Mouse (Mus musculus): ENCODE measurements around the gene Retsat.

Retsat gene

DNA sequence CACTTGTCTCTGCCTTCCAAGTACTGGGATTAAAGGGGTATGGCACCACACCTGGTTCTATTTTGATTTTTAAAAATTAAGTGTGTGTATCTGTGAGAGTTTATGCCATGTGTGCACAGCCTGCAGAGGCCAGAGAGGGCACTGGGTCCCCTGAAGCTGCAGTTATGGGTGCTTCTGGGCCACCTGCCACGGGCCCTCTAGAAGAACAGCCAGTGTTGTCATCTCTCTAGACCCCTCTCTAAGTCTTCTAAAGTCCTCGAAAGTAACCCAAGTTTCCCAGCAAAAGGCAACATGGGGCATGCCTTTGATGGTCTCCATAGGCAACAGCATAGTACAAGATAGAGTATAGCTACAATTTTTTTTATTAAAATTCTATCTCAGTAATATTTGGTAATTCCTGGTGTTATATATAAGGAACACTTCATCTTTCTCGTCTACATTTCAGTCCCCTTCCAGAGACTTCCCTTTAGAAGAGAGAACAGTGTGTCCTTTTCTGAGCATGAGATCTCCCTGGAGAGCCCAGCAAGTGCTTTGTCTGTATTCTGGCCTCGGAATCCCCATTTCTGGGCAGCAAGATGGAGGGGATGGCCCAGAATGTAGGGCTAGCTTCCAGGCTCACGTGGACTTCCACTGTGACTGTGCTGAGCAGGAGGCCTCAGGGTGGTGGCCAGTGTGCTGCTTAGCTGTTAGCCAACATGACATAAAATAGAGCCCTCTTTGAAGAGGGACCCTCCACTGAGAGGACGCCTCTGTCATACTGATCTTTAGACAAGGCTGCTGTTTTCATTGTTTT is 5.1 kb upstream of the Retsat start:
- DNase-seq = no peak

DNA sequence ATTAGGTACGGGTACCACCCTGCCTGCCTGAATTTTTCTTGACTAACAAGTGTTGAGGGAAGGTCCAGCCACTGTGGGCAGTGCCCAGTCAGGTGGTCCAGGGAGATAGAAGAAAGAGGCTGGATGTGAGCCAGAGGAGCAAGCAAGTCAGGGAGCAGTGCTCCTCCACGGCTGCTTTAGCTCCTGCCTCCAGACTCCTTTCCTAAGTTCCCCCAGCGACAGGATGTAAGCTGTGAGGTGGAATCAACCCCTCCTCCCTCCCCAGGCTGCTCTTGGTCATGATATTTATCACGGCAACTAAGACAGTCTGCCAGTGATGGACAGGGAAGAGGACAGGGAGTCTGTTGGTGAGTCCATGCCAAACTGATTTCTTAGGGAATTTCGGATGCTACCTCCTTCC is 4.4 kb upstream of the Retsat start:
- no peak for DNase-seq

DNA sequence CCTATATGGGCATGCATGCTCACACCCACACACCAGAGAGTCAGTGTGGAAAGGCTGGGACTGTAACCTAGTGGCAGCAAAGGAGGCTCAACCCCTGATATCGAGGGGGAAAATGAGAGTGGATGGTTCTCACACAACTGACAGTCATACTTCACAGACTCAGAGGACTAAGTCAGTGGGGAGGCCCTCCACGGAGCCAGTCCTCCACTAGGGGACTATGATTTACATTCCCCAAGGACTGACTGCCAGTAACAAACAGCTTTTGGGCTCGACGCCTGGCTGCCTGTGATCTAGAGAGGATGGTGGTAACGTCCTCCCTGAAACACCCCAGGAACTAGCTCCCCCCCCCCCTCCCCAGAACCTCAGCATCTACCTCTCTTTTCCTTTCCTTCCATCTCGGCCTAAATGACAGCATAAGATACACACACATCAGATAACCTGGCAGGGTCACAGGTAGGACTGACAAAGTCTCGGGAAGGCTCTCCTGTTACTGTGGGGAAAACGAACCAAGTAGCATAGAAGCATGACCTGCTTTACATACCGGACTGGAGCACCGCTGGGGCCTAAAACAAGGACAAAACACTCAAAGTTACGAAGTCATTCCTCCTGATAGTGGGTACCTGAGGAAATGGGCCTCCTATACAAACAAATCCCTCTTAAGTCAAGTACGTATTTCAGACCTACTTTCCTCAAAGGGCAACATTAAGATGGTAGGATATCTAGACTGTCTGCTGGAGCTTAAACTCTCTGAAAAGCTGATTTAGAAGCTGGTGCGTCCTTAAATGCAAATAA is 996 bp upstream of the Retsat start:
- DNase-seq = peak; percentile 28

DNA sequence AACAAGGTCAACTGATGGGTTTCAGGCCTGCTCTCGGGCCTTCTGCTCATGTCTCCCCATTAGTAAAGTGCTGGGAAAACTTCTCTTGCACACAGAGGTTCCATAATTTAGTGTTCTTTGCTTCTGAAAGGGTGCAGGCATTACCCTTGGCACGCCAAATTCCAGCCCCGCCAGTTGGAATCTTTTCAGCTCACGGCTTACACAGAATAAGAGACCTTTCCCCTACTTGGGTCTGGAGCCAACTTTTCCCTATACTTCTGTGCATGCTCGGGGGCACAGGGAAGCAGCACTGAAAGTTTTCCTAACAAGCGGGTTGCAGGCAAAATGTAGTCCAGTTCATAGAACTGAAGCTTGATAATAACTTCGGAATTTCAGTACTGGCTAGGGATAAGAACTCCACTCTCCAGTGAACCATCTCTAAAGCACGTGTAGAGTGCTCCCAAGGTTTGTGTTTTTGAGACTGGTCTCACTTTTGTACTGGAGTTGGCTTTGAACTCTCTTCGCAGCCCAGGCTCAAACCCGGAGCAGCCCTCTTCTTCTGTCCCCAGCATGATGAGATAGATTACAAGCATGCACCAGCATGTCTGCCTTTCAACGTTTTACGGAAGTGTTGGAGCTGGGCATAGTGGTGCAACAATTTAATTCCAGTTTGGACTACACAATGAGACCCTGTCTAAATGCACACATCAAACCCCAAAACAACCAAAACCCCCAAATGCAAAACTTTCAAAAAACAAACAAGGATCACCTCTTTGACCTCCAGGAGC is 699 bp downstream of the Retsat start:
- no peak for DNase-seq

DNA sequence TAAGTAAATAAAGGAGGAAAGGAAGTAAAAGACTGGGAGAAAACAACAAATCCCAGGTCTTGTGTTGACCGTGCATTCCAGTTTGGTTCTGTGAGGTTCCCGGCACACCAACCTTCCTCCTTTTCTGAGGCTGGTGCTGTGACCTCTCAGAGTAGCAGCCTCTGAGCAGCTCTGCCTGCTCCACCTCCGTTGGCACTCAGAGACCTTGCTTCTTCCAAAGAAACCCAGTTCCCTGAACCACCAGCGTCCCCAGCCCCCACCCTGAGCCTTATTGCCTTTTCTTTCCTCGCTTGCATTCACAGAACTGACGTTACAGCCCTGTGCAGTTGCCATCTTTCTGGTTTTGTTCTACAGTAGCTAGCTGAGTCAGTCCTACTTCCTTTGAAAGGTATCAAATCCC is 1.9 kb downstream of the Retsat start:
- DNase-seq = no peak

DNA sequence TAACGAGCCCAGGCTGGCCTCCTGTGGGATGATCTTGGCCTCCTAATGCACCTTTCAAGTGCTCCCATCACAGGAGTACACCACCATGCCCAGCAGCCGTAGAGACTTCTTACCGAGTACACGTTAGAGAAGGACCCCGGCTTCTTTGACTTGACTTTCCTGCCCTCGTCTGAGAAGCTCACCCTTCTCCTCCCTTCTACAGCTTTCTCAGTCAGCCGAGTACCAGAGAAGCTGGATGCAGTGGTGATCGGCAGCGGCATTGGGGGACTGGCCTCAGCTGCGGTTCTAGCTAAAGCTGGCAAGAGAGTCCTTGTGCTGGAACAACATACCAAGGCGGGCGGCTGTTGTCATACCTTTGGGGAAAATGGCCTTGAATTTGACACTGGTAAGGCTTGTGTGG is 2.5 kb downstream of the Retsat start:
- DNase-seq = no peak

DNA sequence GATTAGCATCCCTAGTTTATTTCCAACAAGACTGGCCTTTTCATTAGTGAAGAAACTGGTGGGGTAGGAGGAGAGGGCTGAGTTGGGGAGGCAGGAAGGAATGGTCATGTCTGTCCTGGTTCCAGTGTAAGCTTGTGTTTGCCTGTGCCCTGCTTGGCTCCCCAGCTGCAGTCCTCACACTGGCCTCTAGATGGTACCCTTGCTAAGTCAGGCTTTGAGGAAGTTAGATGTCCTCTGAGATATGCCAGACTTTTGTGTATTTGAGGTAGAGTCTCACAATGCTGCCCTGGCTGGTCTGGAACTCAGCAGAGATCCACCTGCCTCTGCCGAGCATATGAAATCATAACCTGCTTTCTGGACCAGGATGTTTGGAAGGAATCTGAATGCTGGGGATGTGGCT is 3.5 kb downstream of the Retsat start:
- peak; percentile 91 for DNase-seq

DNA sequence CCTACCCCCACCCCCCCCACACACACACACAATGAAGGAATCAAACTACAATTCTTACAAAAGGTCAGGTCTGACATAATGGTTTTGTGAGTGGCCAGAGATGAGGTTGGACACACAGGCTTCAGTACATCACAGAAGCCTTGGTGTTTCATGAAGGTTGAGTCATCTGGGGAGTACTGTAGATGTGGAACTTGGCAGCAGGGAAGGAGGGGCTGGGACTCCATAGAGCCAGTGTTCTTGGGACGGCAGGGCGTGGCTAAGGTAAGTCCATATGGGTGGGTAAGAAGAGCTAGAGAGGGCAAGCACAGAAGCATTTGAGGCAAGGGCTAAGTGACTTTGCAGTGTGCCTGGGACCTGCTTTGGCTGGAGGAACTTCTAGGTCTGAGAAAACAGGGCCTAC is 5.8 kb downstream of the Retsat start:
- DNase-seq = no peak

DNA sequence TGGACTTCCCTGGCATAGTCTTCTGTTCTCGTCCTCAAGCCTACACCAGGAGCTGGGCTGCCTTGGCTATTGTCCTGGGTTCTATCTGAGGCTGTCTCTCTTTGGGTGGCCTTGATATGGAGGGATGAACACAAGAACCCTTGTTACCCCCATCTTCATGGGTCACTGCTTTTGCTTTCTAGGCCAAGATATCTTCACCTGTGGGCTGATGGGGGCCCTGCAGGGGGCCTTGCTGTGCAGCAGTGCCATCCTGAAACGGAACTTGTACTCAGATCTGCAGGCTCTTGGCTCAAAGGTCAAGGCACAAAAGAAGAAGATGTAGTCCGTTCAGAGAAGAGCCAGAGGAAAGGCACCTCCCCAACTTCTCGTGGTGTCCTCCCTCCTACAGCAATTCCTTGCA is 8.8 kb downstream of the Retsat start:
- DNase-seq = peak; percentile 55

DNA sequence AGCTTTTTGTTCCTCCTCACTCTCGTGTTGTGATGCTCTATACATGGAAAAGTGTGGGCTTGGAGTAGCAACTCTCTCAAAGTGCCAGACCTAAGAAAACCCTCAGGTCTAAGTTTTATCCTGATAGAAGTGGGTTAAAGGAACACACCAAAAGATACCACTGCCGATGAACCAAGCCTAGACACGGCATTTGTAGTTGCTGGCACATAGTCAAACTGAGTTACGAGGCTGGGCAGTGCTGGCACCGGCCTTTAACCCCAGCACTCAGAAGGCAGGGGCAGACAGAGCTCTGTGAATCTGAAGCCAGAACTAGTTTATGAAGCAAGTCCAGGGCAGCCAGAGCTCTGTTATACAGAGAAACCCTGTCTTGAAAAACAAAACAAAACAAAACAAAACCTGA is 9.4 kb downstream of the Retsat start:
- peak; percentile 53 for DNase-seq

DNA sequence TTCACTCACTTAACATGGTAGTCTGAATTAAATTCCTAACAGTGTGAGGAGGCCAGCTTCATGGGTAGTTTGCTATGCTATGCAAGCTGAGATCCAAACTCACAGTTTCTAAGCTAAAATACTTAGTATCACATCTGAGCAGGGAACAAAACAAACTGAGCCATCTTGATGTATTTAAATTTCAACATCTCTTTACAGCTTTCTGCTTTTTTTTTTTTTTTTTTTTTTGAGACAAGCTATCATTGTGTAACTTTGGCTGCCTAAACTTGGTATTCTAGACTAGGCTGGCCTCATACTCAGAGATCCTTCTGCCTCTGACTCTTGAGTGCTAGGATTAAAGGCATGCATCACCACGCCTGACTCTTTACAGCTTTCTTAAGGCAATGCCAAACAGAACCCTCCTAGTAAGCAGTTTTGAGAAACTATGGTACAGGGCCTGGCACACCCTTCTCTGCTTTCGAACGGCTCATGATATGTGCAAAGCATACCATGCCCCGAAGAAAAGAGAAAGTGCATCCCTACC is 10.4 kb downstream of the Retsat start:
- DNase-seq = no peak

DNA sequence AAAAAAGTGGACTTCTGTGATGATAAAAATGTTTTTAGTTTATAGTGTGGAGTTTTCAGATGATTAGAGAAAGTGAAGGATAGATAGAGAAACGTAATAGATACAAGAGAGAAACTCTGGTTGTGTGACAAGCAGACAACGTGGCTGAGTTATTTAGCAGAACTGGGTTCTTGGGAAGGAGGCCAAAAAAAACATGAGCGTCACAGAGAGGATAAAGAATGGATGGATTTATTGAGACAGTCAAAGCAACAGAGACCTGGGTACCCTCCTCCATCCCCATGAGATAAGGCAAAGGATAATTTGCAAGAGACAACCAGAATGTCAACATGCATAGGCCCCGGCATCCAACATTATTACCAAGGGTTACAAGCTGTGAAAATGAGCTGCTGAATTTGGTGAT is 12.0 kb downstream of the Retsat start:
- DNase-seq = no peak

DNA sequence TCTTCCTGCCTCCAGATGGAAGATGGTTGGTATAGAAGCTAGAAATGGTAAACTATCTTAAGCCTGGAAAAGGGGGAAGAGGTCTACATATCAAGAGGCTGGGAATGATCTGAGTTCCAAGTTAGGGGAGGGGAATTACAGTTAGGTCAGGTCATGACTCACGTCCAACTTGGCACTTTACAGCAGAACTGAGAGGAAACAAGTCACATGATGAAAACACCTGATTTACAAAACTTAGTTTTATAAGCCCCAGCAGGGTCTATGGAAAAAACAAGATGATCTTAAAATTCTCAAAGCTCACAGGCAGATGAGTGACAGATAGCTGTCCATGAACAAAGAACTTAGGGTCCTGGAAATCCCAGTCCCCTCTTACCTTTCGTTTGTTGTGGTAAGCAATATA is 16.9 kb downstream of the Retsat start:
- no peak for DNase-seq

DNA sequence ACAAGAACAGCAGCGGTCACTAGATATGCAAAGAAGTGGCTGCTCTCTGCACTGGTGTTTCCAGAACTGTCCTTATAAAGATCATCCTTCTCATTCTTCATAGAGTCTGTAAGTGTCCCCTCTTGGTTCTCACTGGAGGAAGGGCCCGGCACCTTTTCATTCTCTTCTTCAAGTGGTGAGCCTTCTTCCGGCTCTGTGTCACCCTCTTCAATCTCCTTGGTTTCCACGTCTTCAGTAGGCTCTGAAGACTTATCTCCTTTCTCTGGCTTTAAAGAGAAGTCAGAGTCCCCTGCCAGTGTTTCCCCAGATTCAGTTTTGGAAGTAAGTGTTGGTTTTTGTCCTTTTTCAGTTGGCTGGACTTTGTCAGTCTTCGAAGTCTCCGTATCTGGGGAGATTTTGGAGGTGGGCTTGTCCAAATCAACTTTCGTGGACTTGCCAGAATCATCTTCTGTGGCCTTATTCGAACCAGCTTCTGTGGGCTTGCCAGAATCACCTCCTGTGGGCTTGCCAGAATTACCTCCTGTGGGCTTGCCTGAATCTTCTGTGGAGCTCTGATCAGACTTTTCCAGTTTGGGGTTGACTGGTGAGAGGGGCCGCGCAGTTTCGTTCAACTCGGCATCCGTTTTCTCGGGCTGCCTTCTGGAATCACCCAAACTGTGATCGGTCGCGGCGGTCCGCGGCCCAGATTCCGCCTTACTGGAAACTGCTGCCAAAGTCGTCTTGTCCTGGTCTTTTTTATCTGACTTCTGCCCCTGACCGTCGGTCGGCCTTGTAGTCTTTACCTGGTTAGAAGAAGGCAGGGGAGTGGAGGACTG is 17.5 kb downstream of the Retsat start:
- no peak for DNase-seq

DNA sequence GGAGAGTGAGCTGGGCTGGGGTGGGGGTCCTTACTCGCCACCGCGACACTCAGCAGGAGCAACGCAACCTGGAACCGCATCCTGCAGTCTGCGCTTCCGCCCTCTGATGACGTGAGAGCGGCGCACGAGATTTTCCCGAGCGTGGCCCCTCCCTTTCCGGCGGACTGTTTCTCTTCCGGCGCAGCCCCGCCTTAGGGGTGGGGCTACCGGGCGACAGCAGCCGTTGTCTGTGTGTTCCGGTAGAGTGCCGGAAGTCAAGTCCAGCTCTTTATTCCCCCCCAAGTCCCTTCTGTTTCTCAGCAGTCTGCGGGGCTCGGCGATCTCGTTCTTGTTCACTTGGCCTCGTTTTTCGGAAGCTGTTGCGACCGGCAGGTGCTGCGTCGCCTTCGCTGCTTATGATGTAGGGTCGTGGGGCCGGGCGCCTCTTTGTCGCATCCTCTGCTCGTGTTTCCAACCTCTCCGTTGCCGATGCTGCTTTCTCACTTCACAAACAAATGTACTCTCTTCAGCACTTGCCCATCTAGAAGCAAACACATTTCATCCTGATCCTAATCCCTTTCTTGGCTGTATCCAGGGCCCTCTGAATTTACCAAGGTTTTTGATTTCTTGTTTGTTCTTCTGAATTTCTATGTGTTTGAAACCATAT is 18.5 kb downstream of the Retsat start, which contains the start of gene Tgoln1:
TSS of gene Tgoln1 (minus strand) at position 358 of the 646 bp plus-strand sequence.
- DNase-seq = peak; percentile 95

DNA sequence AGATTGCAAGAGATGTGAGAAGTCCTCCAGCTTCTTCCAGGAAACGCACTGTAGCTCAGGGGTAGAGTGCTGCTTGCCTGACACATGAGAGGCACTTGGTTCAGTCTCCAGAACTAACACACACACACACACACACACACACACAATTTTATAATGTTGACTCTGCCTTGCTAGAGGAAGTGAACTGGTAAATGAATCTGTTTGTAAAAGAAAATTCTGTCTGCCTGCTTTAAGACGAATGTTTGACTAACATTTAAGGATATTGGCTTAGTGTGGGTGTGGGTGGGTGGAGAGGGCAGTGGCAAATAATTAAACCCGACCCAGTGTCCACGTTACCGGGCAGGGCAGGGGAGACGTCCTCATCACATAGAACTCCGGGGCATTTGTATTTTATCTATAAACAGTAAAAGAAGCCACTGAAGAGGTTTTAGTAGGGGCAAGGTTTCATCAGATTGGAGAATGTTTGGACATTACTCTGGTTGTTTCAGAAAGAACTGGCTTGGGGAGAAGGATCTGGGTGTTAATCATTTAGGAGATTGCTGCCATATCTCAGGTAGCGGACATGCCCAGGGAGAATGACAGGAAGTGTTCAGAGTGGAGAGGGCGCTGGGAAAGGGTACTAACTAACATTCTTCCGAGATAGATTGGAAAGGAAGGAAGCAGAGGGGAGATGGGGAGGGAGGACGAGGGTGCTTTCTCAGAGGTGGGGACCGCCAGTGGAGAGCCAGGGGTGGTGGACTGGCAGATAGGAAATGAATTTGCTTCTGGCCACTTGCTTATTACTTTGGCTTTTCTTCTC is 21.7 kb downstream of the Retsat start:
- no peak for DNase-seq

DNA sequence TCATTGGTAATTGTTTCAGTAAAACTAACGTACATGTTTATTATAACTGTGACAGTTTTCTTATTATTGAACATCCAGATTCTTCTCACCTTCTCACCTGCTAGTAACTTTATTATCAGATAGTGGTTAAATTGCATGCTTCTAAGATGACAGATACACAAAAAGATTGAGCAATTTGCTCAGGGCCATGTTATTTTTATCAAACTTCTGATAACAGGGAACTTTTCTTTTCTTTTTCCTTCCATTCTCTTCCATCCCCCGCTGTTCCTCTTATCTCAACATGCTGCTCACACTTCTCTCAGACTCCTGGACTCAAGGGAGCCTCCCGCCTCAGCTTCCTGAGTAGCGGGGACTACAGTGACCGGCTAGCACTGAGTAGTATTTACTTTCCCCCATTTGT is 22.6 kb downstream of the Retsat start:
- no peak for DNase-seq

DNA sequence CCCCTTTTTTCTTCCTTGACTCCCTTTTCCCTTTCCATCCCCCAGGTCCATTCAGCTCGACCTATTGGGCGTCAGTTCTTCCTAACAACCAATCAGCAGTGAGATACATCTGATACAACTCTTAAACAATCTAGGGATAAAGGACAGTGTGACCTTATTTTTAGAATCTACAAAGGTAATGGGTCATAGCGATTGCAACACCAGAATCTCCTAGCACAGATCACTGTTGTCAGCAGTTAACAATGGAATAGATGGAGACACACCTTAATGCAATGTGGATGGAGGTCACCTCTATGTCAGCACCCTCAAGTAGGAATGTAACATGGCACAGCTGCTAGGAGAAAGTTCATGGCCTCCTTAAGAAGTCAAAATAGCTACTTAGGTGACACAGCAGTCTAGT is 24.6 kb downstream of the Retsat start:
- no peak for DNase-seq

DNA sequence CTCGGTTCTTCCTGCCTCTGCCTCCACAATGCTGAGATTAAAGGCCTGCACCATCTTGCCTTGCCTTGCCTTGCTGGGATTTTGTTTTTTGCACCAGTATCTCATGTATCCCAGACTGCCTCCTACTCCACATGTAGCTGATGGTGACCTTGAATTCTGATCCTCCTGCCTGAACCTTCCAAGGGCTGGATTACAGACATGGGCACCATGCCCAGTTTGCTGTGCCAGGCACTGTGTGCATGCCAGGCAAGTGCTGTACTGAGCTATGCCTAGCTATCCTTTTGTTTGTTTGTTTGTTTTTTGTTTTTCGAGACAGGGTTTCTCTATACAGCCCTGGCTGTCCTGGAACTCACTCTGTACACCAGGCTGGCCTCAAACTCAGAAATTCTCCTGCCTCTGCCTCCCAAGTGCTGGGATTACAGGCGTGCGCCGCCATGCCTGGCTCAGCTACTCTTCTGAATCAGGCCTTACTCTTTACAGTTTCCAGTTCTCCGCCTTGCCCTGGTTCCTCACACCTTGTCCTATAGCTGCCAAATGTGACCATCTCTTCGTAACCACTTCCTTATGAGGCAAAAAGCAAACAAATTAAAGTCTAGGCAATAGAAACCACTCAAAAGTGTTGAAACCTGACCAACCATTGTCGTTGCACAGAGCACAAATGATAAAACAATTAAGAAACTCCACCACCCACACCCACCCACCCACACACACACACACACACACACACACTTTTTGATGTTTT is 25.6 kb downstream of the Retsat start:
- DNase-seq = peak; percentile 73

DNA sequence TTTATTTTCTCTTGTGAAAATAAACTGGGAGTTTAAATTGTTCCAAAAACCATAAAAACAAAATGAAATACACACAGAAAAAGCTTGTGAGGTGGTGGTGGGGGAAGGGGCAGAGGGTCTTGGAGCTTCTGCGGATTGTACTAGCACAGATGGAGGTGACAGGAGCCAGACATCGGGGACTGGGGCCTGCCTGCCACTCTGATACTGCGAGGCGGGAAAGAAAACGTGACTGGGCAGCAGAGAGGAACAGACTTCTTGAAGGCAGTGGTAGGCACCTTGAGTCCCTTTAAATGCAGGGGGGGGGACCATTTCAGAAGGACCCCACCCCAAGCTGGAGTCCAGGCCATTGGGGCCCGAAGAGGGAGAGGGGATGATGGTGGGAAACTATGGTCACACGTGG is 28.1 kb downstream of the Retsat start:
- no peak for DNase-seq
